Mouse (Mus musculus) liver, adult 2 months (tissue): Measurements from ENCODE around the gene Ergic1.

Source experiments
- CTCF ChIP-seq: fragments of 200-500 bp; IDR thresholded peaks from 2 replicates; pipeline ENCODE4 v1.5.1; 2011; ENCODE audit warnings: low read depth, low read length, control low read depth
- POLR2A ChIP-seq: fragments of 200-500 bp; IDR thresholded peaks from 2 replicates; pipeline ENCODE4 v1.6.1; 2011; ENCODE audit warnings: low read length, control low read depth; ENCODE audit not compliant: insufficient read depth; ENCODE audit errors: extremely low read depth

GRCm38 (mm10) chr17:26515675-26516074 lies 45.6 kb upstream of the Ergic1 start:
- no peak for TF ChIP-seq CTCF
- no peak for TF ChIP-seq POLR2A
